Mouse (Mus musculus): Measurements from ENCODE around the gene Htra1.

DNA sequence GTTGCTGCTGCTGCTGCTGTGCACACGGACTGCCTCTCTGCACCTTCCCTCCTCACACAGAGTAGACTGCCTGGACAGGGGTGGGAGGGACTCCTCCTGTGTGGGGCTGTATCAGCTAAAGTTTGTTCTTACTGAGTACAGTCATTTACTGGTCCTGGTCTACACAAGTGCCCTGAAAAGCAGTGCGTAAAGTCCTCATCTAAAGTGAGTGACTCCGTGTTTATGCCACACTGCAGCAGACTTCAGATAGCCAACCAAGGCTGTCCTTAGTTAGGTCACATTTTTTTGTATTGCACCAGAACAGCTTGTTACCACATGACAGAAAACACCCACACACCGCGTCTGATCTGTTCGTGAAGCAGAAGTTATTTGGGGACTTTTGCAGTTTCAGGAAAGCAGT lies 42.9 kb upstream of the Htra1 start:
- TF ChIP-seq POLR2A (IDR thresholded peaks at IDR 0.05; ENCODE audit: low read depth, low read length) = no peak
- no peak for TF ChIP-seq CTCF (conservative IDR thresholded peaks at IDR 0.05; ENCODE audit: insufficient read depth, insufficient read length, low read depth, low read length)
